Comparison of ENCODE assay signal across 7 mouse cellular contexts in the genomic region with DNA sequence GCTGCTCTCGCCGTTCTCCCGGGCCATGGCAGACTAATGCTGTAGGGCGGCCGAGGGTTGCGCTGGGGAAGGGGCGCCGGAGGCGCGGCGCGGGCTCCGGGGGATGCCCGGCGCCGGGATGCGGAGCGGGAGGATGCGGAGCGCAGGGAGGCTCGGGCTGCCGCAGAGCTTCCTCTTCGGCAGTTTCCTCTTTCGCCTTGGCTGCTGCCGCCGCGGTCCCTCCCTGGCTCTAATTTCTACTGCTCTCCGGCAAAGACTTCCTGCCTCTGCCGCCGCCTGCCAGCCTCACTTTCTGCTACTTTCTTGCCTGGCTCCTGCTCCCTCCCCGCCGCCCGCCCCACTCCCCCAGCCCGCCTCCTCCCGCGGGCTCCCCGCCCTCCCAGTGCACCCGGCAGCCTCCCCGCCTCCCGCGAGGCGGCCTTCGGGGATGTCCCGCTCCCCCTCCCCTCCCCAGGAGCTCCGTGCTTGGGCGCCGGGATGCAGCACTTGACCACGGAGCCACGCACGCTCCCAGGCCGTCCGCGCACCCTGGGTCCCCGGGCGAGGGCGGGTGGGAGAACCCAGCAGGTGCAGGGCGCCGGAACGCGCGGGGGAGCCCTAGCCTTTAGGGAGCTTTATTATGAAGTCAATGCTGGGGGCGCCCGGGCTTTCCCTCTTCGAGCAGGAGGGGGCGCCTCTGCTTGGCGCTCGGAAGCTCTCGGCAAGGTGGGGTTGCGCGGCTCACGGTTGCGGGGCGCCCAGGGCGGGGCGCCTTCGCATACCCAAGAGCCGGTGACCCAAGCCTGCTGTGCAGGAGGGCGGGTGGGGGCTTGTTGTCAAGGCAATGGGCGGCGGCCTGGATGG. TPM values are rescaled to one million over a fixed set of nuclear protein-coding genes. Genes with fewer than 3 reads are reported as not detected.
DNase-seq lines count a peak whose midpoint lies in the region; ATAC-seq and TF ChIP-seq lines count a peak whose summit lies in the region.

A gene (minus strand): TSS at position 305 of the 843 bp plus-strand sequence.

- peaks cover 17% of the 10 kb centered on the region for H3K27me3 ChIP-seq in limb, embryonic 11.5 days (ENCODE audit: control insufficient read depth, insufficient read depth, low read length)
- H3K27me3 ChIP-seq in midbrain, embryonic 13.5 days, result peaks cover 21% of the 10 kb centered on the region
- no peaks in the 10 kb centered on the region for H3K27me3 ChIP-seq in small intestine, adult 2 months (ENCODE audit: control insufficient read depth, insufficient read depth, low read length)

- H3K4me1 ChIP-seq in limb, embryonic 11.5 days (ENCODE audit: control insufficient read depth, insufficient read depth, low read length), result peaks cover 5% of the 10 kb centered on the region
- H3K4me1 ChIP-seq in midbrain, embryonic 13.5 days (replicated peaks), result peaks cover 20% of the 10 kb centered on the region
- peaks cover 10% of the 10 kb centered on the region for H3K4me1 ChIP-seq in small intestine, adult 2 months (ENCODE audit: control insufficient read depth, insufficient read depth, insufficient read length, low read length)

- peak; percentile 54 for DNase-seq in adrenal gland, adult 8-10 months
- DNase-seq in embryo, embryonic 11.5 days (ENCODE audit: low read depth, low spot score), result peak; percentile 58
- peak; percentile 98 for DNase-seq in heart, adult 11 months
- DNase-seq in kidney, adult 18-20 months, result peak; percentile 71
- peak; percentile 83 for DNase-seq in limb, embryonic 11.5 days (ENCODE audit: low spot score)

- H3K9me3 ChIP-seq in limb, embryonic 11.5 days (ENCODE audit: control insufficient read depth, low read length), result no peaks in the 10 kb centered on the region
- H3K9me3 ChIP-seq in midbrain, embryonic 13.5 days, result 0 out of 2 replicates have a peak, but pooled peaks cover 10% of the 10 kb centered on the region

- H3K4me2 ChIP-seq in limb, embryonic 11.5 days (ENCODE audit: low read depth, severe bottlenecking), result peak within 1 kb of the TSS; percentile 99
- H3K4me2 ChIP-seq in midbrain, embryonic 13.5 days (replicated peaks), result peak within 1 kb of the TSS; percentile 86

- peak; percentile 60 for TF ChIP-seq CTCF in small intestine, adult 2 months (IDR thresholded peaks at IDR 0.05; ENCODE audit: extremely low read depth, insufficient read length, insufficient replicate concordance, low read depth, low read length)

- H3K36me3 ChIP-seq in limb, embryonic 11.5 days (ENCODE audit: control insufficient read depth, insufficient read depth, low read length), result no peaks in the 10 kb centered on the region
- no peaks in the 10 kb centered on the region for H3K36me3 ChIP-seq in midbrain, embryonic 13.5 days
- no peaks in the 10 kb centered on the region for H3K36me3 ChIP-seq in small intestine, adult 2 months (ENCODE audit: control insufficient read depth, insufficient read depth, low read length)

- peak within 1 kb of the TSS; percentile 62 for H3K4me3 ChIP-seq in limb, embryonic 11.5 days (ENCODE audit: low read depth, low read length)
- peak within 1 kb of the TSS; percentile 58 for H3K4me3 ChIP-seq in midbrain, embryonic 13.5 days (replicated peaks)
- peak within 1 kb of the TSS; percentile 75 for H3K4me3 ChIP-seq in small intestine, adult 2 months (ENCODE audit: low read depth, low read length)

- under 1% methylated on average over 67 of the region's 80 CpGs for WGBS in limb, embryonic 11.5 days
- WGBS in midbrain, embryonic 13.5 days, result under 1% methylated on average over 74 of the region's 80 CpGs
- under 1% methylated on average over 79 of the region's 80 CpGs for WGBS in small intestine, adult 2 months

- peak; percentile 74 for TF ChIP-seq POLR2A in small intestine, adult 2 months (IDR thresholded peaks at IDR 0.05; ENCODE audit: low read depth, low read length)

- H3K27ac ChIP-seq in limb, embryonic 11.5 days (replicated peaks; ENCODE audit: low read depth, low read length), result no peak within 1 kb of the TSS
- peak within 1 kb of the TSS; percentile 64 for H3K27ac ChIP-seq in midbrain, embryonic 13.5 days
- H3K27ac ChIP-seq in small intestine, adult 2 months (ENCODE audit: insufficient read depth, low read depth, low read length), result peak within 1 kb of the TSS; percentile 18

- H3K9ac ChIP-seq in limb, embryonic 11.5 days (ENCODE audit: low read length), result peak within 1 kb of the TSS; percentile 49
- H3K9ac ChIP-seq in midbrain, embryonic 13.5 days (replicated peaks), result peak within 1 kb of the TSS; percentile 72

- peak; percentile 74; the same call in 1 of the 2 replicates for ATAC-seq in limb, embryonic 11.5 days (ENCODE audit: insufficient number of reproducible peaks, low FRiP score, low TSS enrichment, low read depth)
- peak; percentile 86 for ATAC-seq in midbrain, embryonic 13.5 days

RNA-seq across cellular contexts. Expression of the gene that starts here (rescaled TPM):
- 10 to 100 TPM in 2 of 4 experiments, 1 to 10 TPM in 2; 7.3 to 13.2 (median 10.9) TPM for total RNA-seq in adrenal gland, adult 8-10 months (2022)
- 0.92 and 1.2 TPM in 2 replicates for polyA plus RNA-seq in limb, embryonic 11.5 days (2014; fragmentation: Nextera tagmentation; extraction: Ambion mirVana)
- polyA plus RNA-seq in midbrain, embryonic 13.5 days (2015; fragmentation: Nextera tagmentation; extraction: Ambion mirVana), result 3.5 and 3.9 TPM in 2 replicates
- polyA plus RNA-seq in small intestine, adult 2 months (2012; rRNA removed), result 4.8 and 14.3 TPM in 2 replicates
